Mouse (Mus musculus) gastrocnemius, postnatal 4 days (tissue): ENCODE results near the gene Plch1. TPM values are rescaled to one million over a fixed set of nuclear protein-coding genes. Genes with fewer than 3 reads are reported as not detected.
A peak's percentile ranks its signal among the peaks of the same experiment; 100 is the strongest.

ENCODE experiments used
- DNase-seq, 2 experiments: peaks; one replicate each; pipeline ENCODE4 v3.0.0; 2021 to 2022; ENCODE audit warnings: low spot score in 2 of 2, mixed read lengths in 2 of 2
- long read RNA-seq, 2 experiments: library from polyadenylated mRNA; stranded (forward); transcript quantifications; one replicate each; pipeline ENCODE4 v2.0.0; 2021
- total RNA-seq, 2 experiments: library from RNA; stranded (reverse); gene quantifications; 2 replicates each; pipeline ENCODE4 v1.2.3; 2021

The Plch1 gene
- total RNA-seq: under 1 TPM; 0.31 to 0.61 TPM
- long read RNA-seq, experiment 1: 0 reads
- long read RNA-seq, experiment 2: 0 reads

GRCm38 (mm10) chr3:63899309-63899695 lies at the start of gene Plch1:
TSS of gene Plch1 (minus strand) at chr3:63899472.
- DNase-seq: peak; percentile 26 to 33

DNA sequence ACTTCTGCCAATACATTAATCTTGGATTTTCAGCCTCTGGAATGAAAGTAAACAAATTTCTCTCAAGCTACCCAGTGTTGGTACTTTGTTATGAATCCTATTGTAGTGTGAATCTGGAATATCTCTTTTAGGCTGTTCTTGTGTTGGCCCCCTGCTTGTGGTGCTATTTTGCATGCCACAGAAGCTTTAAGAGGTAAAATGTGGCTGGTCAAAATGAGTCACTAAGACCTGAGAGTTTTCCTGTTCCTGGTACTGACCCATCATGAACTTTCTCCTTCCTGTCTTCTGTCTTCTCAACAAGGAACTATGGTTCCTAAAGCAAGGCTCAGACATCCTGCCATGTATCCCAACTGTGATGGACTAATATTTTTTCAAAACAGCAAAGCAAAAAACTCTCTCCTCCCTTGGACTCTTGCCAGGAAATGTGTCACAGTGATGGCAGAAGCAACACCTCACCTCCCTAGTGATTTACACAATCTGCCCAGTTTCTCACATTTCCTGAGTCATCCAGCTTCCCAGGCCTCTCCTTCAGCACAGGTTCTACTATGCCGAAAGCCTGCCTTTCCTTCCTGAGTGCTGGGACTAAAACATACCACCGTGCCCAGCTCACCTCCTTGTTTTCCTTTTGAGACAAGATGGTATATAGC lies 42.1 kb upstream of the Plch1 start:
- DNase-seq: no peak

DNA sequence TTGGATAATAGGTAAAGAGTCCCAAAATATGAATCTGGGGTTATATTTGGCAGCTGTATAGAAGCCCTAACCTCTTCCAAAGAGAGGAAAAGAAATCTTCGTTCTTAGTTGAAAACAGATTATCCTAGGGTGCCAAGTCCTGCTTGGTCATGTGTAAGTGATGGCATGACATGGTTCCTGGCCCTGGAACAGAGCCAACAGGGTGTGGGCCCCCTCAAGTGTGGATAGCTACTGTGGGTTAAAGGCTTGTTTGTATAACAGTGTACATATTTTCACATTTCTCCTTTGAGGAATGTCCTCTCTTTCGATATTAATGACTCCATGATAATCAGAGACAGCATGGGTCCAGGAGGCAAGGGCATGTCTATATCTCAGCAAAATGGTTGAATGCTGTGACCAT lies 39.7 kb upstream of the Plch1 start:
- DNase-seq: no peak

DNA sequence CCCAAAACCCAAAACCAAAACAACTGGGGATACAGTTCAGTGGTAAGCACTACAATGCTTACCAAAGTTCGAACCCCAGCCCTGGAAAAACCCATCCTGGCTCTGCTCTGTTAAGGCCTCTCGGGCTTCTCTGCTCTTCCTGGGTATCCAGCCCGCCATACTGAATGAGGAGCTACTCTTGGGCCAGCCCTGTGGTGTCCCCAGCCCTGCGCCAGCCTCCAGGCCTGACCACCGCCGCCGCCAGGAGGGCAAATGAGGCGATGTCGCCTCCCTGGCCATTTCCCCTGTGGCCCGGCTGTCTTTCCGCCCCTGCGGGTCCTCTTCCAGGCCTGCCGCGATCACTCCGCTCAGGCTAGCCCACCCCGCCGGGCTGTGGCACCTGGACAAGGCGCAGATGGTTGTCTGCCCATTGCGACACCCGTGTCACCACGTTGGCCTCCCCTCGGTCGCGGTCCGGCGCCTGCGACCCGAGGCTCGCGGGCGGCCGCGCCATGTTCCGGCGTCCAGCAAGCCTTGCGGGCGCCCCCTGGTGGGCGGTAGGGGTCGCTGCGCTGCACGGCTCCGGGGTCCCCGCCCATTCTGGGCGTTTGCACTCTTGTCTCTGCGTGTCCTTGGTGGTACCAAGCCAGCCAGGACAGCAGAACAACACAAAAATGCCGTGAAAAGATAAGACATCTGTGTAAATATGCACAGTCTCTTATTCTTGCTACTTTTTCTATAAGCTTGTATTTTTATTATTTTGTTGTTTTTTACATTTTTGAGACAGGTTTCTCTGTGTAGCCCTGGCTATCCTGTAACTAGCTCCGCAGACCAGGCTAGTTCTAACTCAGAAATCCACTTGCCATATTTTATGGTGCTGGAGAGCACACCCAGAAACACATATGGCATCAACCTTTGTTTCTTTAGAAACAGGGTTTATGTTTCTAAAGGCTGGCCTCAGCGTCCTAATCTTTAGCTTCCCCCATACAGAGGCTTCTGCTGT lies 29.9 kb upstream of the Plch1 start, which contains the start of gene E130311K13Rik:
Gene E130311K13Rik, minus strand, starts transcription at position 595 of the 982 bp plus-strand sequence.
- peak; percentile 86 to 90 for DNase-seq

DNA sequence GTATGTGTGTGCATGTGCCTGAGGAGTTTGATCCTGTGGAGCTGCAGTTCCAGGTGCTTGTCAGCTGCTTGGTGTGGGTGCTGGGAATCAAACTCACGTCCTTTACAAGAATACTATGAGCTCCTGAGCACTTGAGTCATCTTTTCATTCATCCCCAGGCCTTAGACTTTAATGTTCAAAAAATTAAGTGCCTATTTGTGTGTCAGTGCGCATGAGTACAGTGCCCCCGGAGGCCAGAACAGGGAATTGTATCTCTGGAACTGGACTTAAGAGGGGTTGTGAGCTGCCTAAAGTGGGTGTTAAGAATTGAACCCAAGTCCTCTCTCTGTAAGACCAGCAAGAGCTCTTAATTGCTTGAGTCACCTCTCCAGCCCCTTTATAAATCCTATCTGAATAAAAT lies 20.4 kb upstream of the Plch1 start:
- DNase-seq: no peak

DNA sequence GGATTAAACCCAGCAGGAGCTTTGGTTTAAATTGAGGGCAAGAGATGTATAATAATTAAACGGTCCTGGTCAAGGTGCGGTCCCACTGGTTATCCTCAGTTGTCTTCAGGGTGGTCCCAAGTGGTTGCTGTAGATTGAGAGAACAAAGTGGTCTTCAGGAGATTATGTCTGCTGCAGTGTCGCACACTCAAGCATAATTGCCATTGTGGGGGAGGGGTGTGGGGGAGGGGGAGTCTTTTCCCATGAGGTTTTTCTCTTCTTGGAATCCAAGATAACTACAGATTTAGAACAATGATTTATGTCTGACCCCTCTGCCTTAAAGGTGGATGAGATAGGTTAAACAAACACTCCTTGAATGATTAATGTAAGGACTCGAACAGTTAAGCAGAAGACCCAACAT lies 11.0 kb upstream of the Plch1 start:
- DNase-seq: no peak

- DNase-seq: peak; percentile 12 to 16
These were observed 6.0 kb upstream of the Plch1 start for GRCm38 (mm10) chr3:63905241-63905640.

DNA sequence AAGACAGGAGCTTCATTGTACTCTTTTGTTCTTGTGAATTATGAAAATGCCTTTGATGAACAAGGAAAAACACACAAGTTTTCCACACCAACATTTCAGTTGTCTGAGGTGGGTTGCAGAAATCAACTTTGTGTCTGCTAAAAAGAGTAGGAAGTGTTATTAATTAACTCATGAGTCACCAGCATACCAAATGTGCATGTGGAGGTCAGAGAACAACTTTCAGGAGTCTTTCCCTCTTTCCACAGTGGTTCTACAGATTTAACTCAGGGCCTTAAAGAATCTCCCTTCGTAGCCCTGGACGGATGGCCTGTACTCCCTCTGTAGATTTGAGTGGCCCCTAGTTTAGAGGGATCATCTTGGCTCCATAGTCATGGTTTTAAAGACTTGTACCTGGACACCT lies 4.9 kb upstream of the Plch1 start:
- DNase-seq: no peak

- no peak for DNase-seq
These were observed 824 bp upstream of the Plch1 start for GRCm38 (mm10) chr3:63900021-63900571.

DNA sequence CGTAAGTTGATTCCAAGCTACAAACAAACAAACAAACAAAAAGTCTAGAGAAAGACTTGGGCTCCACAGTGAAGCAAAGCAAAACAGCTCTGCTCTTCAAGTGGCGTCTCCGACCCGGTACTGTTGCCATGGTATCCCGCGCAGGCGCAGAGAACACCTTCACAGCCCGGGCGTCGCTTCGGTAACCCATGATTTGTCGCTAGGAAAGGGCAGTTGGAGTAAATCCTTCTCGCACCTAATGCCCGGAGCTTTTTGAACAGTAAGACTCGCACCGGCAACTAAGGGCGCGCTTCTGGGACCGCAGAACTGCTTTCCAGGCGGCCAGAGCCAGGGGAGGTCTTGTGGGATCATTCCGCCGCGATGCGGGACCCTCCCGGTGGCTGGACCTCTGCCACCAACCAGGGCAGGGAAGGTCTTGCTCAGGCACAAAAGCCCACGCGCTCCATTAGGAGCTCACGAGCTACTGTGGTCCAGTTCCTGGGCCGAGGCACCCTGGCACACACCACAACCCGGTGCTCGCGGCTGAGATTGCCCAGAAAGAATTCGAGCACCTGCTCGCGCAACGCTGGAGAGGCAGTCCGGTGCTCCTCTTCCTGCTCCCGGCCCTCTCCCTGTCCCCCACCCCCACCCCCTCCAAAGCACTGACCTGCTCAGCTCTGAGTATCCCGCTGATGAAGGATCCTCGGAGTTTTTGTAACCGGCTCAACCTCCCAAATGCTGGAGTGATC lies 527 bp downstream of the Plch1 start:
- DNase-seq: peak; percentile 31 to 63

- no peak for DNase-seq
These were observed 2.1 kb downstream of the Plch1 start for GRCm38 (mm10) chr3:63897177-63897576.

DNA sequence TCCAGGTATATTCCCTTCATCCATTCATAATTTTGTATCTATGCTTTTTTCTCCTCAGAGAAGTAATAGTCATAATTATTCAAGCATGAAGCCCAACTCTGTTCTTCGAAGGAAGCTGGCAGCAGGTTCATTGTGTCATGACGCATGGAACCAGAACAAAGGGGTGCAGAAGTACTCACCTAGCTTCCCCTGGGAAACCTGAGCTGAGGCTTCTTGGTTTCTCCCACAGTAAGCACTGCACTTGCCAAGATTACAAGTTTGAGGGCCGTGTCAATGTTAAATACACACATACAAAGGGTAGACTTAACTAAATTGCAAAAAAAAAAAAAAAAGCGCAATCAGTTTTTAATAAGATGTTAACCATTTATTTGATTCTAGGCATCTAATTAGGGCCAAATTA lies 3.0 kb downstream of the Plch1 start:
- DNase-seq: no peak

GRCm38 (mm10) chr3:63895786-63896185 lies 3.5 kb downstream of the Plch1 start:
- DNase-seq: no peak

DNA sequence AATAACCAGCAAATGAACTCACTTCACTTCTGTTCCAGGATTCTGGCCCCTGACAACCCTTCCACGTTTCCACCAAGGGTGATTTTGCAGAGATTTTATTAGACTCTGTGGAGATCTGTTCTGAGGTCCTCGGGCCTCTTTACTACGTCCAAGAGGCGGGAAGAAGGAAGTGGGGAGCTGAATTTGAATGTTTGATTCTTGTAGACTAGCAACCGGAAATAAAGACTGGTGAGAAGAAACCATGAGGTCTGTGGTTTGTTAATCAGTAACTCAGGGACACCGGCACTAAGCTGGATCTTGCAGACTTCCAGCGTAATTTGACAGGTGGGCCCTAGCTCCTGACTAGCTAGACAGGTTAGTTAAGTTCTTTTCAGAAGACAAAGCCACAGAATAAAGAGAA lies 5.6 kb downstream of the Plch1 start:
- DNase-seq: no peak

DNA sequence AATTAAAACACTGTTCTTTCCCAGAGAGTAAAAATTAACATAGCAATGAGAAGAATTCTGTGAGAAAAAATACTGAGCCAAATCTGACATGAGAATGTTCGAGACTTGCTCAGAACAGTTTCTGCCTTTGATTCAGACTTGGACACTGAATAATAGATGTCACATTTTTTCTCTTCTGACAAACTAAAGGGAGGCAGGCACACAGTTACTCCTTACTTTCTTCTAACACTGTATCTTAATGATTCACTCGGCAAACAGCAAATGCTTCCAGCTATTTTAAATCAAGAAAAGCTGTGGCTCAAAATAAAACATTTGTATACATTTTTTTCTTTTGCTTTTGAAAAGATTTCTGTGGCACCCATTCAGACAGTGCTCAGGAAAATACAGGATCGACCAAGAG lies 7.1 kb downstream of the Plch1 start:
- no peak for DNase-seq

DNA sequence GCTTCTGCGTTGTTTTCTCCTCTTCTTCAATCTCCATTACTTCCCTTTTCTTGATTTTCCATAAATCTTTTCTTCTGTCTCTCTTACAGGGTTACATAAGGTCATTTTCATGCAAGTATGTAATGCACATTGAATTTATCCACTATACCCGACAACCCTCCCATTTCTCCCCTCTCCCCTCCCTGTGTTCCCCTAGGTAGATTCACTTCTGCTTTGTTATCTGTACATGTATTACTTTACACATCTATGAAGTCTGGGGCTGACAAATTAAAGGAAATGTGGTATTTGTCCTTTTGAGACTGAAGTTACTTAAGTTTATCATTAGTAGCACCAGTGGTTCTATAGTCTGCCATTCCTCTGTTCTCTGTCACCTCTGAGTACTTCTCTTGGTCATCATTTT lies 18.2 kb downstream of the Plch1 start:
- DNase-seq: no peak

- no peak for DNase-seq
These were observed 20.1 kb downstream of the Plch1 start for GRCm38 (mm10) chr3:63878995-63879666.

DNA sequence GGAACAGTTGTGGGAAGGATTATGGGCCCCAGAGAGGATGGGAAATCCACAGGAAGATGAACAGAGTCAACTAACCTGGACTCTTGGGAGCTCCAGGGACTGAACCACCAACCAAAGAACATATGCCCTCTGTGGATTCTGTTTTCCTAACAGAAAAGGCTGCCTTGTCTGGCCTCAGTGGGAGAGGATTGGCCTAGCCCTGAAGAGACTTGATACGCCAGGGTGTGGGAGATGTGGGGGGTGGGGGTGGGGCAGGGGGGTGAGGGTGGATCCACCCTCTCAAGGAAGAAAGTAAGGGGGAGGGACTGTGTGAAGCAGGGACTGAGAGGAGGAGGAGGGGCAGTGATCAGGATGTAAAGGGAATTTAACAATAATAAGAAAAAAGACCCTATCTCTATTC lies 26.5 kb downstream of the Plch1 start:
- DNase-seq: no peak

GRCm38 (mm10) chr3:63871249-63871648 lies 28.0 kb downstream of the Plch1 start:
- DNase-seq: no peak

GRCm38 (mm10) chr3:63868285-63868684 lies 31.0 kb downstream of the Plch1 start:
- peak in 1 of 2 experiments; percentile 23 for DNase-seq

DNA sequence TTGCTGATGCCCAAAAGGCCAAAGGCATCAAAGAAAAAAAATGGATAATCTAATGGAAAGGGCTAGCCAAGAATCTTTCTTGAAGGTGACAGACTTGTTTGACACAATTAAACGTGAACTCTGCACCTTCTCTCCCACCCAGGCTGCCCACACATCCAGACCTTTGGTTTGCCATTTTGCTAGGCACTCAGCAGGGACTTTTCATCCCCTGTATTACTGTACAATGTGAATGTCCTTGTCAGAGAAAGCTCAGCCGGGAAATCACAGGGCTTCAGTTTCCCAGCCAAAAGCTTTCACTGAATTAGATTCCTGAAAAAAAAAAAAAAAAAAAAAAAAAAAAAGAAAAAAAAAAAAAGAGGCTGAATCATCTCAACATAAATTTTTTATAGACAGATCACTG lies 34.2 kb downstream of the Plch1 start:
- DNase-seq: no peak
